Mouse (Mus musculus): Measurements from ENCODE around the gene Nxn.
"Not testable (repeated sequence)": the region's sequence is repeated elsewhere in the genome, so short reads cannot be mapped to it uniquely, and the experiment has no call there.

Gene Nxn

DNA sequence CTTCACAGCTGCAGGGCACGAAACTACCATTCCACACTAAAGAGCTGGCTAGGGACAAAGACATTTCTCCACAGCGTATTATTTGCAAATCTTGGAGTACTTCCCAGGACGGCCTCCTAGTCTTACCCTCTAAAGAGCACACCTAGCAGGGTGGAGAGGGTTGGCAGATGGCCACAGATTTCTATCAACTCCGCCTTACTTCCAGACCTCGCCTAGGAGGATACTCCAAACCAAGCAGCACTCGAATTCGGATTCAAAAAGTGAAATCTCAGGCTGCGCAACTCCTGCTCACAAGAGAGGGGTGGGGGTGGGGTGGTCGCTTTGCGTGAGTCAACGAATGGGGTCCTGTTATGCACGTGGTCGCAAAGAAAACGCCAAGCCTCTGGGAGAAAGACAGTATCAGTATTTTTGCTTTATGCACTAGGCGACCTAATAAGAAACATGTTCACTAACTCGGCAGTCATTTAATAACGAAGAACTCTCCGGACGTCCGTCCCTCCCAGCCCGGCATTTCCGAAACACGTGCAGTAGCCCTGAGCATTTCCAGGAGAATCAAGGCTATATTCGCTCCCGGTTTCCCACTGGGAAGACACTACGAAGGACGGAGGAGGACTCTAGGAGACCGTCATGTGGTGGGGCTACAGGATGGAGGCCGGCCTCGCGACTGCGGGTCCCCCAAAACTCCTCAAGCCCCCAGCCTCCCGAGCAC, 182.1 kb downstream of the Nxn start:
- in situ Hi-C loops (cut with MseI, MboI): no loop called here

DNA sequence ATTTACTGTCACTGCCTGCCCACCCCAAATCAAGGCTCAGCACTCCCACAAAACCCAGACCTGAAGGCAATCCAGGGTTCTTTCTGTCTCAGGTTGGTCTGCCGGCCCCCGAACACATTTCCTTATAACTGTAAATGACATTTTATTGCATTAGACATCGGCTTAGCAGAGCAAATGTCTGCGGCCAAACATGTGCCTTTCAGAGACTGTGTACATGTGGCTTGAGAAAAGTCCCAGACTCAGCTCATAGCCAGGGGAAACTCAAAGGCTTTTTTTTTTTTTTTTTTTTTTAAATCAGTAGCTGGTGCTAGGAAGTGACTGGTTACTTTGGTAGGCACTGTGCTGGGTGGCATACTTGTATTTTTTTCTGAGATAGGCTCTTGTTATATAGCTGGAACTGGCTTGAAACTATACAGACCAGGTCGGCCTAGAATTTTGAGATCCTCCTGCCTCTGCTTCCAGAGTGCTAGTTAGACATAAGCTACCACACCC, 182.8 kb downstream of the Nxn start:
- in situ Hi-C loops (cut with MseI, MboI): no loop called here

DNA sequence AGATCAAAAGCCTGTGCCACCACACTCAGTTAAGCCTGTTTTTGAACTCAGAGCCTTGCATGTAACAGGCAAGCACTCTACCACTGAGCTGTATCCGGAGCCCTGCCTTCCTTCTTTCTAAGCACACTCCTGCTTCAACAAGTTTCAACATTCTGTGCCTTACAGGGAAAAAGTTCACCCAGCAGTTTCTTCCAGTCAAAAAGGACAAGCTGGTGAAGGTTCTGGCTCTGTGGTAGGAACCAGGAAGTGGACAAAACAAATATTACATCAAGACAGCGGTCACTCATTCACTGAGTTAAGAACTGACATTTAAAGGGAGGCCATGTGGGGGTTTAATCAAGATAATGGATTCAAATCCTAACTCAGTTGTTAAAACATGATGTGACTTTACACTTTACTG, 183.9 kb downstream of the Nxn start:
- in situ Hi-C loops (cut with MseI, MboI): no loop called here

DNA sequence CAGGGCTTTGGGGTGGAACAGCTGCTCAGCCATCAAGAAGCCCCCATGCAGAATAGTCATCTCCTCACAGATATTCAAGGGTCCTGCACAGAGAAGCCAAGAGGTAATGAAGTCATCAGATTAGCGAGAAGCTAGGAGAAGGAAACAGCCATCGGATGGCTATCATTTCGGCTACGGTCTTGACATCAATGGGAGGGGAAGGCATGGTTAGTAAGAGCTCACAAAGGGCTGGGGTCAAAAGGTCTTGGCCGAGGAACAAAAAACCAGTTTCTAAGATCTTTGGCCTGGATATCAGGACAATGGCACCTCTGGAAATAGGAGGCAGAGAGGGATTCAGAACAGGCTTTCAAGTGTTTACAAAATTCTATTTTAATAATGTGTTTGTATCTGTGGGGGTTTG, 185.1 kb downstream of the Nxn start:
- in situ Hi-C loops (cut with MseI, MboI): no loop called here

DNA sequence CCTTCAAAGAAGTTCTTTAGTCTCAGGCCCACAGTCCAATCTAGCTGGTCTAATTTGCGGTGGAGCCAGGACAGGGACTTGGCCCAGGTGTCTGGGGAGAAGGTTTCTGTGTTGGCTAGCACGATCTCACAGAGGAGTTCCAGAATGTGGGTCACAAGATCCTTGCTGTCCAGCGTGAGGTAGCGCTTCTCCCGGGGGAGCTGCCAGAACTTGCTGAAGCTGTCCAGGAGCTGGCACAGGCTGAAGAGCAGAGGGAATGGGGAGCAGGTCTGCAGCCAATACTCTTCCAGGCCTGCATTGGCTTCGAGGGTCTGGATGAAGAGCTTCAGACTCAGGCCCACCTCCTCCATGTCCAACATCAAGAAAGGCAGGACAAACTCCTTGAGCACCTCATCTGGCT, 187.3 kb downstream of the Nxn start:
- in situ Hi-C loops (cut with MseI, MboI): not testable (repeated sequence)

DNA sequence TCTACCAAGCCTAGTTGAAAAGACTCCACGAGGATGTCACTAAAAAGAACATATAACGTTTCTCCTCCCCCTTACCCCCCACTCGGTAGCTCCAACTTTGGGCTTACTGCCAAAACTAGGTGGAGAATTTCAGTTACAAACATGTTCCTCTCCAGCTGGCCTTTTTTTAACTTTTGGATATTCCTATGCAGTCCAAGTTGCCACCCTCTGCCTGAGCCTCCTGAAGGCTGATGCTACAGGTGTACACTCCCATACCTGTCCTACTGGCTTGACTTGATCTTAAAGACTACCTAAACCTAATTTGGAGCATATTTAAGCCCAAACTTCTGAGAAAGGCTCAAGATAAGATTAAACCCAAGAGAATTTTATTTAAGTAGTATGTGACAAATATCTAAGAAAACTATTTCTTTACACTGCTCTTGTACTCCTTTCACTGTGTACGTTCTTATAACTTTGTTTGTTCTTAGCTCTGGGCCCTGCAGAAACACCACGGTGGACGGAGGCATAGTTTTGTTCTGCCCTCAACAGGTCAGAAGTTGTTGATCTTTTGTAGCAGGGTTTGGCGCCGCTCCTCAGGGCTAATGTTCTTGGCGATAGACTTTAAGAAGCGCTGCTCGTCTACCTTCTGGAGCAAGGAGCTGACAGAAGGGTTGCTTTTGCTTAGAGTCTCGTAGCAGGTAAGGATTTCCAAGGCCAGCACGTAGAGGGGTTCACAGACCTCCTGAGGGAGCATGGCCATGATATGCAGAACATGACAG, 188.5 kb downstream of the Nxn start:
- in situ Hi-C loops (cut with MseI, MboI): no loop called here

Measured in mouse trophoblast stem cell (cell line).